Mouse (Mus musculus) left cerebral cortex, adult 9 months (tissue): ENCODE data around the gene Med29.
A peak's percentile ranks its signal among the peaks of the same experiment; 100 is the strongest.

ENCODE experiments used
- DNase-seq, 2 experiments: peaks; one replicate each; pipeline ENCODE4 v3.0.0; 2022; ENCODE audit warnings: low spot score in 2 of 2

The Med29 gene

DNA sequence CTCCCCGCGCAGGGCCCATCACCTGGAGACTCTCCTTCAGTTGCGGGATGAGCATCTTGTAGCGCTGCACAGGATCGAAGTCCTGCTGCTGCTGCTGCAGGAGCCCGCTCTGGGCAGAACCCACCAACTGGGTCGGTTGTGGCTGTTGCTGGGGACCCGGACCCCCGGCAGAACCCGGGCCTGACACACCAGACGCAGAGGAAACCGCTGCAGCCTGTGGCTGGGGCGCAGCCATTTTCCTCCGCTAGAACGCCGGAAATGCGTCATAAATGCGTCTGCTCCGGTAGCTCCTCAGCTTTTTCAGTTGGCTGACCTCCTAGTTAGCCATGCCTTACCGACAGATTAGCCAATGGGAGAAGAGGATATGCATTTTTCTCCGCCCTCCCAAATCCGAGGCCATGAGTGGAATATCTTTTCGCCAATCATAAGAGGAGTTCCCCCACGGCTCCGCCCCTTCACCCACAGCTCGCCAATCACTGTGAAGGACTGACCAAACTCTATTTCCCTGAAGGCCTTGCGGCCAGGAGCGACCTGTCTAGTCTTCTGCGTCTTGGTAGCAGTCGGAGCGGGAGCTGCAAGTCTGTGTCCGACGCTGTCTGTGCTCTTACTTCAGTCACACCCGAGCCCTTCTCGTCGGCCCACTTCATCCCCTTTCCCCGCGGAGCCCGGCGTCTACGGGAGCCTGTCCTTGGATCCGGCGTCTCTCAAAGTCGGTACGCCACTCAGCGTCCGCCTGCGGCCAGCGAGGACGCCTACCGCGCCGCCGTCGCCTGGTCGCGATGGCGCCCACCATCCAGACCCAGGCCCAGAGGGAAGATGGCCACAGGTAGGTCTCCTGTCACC lies at the start of gene Med29, which contains the start of gene Paf1:
TSS of gene Med29 (minus strand) at position 280 of the 843 bp plus-strand sequence.
TSS of gene Paf1 (plus strand) at position 523 of the 843 bp plus-strand sequence.
- DNase-seq: peak; percentile 98 to 99

- no peak for DNase-seq
Measured at GRCm38 (mm10) chr7:28441776-28442485, 49.4 kb upstream of the Med29 start.

DNA sequence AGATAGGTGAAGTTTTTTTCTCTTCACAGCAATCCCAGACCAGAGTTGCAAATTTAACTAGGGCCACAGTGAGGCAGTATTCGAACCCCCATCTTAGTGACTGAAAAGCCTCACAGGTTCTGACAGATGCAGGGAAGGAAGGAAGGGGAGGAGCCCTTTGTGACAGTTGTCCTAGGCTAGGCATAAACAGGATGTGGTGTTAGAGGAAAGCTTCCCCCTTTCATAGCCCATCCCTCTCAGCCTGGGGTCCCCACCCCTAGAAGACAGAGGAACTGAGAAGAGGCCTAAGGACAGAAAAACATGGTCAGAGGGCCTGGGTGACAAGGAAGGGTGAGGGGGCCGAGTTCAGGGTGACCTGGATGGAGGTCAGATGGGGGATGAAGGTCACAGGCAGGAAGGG lies 48.2 kb upstream of the Med29 start:
- DNase-seq: no peak

GRCm38 (mm10) chr7:28438771-28439170 lies 46.3 kb upstream of the Med29 start:
- no peak for DNase-seq

DNA sequence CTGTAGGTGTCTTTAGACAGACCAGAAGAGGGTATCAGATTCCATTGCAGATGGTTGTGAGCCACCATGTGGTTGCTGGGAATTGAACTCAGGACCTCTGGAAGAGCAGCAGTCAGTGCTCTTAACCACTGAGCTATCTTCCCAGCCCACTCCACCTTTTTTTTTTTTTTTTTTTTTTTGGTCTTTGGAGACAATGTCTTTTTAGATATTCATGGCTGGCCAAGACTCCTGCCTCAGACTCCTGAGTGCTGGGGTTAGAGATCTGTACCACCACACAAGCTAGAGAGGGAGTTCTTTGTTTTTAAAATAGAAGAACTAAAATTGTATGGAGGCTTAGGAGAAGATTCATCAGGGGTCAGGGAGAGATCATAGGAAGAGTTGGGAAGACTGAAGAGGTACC lies 45.5 kb upstream of the Med29 start:
- DNase-seq: no peak

DNA sequence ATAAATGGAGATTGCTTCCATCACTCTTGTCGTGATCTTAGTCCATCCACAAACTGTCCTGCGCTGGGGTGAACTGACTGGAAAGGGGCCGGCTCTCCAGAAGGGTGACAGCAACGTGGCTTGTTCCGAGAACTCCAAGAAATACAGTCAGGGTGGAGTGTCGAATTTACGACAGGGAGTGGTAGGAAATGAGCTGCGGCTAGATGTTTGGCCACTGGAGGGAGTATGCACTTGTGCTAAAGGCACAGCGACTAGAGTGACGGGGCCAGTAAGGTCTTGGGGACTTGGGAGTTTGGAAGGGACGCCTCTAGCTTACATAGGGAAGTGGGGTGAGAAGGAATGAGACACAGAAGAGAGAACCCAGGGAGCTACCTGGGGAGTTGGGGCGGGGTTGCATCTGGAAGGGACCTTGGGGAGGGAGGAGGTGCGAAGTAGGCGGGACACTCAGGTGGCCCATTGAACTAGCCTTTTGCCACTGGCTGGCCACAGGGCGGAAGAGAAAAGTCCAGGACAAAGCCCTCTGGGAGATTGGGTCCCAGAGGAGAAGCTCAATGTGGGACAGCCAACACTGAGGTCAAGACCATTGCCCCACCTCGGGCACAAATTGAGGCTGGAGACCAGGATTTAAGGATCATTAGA lies 44.5 kb upstream of the Med29 start, which contains the start of gene Gmfg:
TSS of gene Gmfg (plus strand) at position 516 of the 639 bp plus-strand sequence.
- DNase-seq: peak; percentile 62 to 88

- DNase-seq: peak; percentile 100
Measured at GRCm38 (mm10) chr7:28436271-28436904, 43.9 kb upstream of the Med29 start.

- no peak for DNase-seq
Measured at GRCm38 (mm10) chr7:28435660-28436259, 43.3 kb upstream of the Med29 start.

DNA sequence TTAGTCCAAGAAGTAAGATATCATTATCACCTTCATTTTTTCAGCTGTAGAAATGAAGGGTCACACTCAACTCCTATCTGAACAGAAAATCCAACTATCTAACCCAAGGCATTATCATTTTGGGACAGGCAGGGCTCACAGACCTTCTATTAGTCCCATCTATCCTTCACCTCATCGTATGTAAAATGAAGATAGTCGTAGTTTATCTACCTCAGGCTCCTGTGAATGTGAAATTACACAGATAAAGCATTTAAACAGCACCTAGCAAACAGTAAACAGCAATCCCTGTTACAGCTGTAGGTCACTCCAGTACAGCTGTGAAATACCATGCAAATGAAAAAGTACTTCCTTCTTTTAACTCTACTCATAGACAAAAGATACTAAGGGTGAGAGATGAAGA lies 39.7 kb upstream of the Med29 start:
- DNase-seq: no peak

DNA sequence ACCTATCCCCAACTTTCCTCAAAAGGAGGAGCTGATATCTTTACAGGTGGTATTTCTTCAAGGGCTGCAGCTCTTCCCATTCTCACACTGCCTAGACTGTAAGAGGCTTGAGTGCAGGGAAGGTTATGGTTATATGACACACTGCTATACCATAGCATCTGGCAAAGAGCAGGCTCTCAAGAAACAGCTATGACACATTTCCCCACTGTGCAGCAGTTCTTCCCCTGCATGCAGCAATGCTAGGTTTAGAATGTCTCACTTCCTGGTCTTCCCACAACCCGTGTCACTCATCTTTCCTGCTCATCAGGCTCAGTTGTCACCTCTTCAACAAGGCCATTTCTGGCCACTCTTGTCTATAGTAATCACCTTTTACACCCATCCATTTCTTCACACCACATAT lies 38.0 kb upstream of the Med29 start:
- DNase-seq: no peak

- DNase-seq: no peak
Measured at GRCm38 (mm10) chr7:28427738-28428137, 35.2 kb upstream of the Med29 start.

DNA sequence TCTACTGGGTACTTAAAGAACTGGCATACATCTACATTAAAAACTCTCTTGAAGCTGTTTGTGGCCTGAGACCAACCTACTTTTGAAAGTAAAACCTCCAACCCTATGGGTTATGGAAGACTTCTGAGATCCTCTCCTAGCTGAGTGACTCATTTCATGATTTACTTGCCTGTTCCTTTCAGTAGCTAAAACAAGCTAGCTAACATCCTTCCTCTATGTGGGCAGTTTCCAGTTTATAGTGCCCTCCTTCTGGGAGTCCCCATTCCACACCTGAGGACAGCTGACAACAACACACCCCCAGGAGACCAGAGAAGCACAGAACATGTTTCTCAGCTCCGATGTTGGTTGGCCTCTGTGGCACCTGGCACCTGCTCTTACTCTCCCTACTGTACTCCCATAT lies 30.5 kb upstream of the Med29 start:
- DNase-seq: no peak

- DNase-seq: no peak
Measured at GRCm38 (mm10) chr7:28419416-28419815, 26.9 kb upstream of the Med29 start.

GRCm38 (mm10) chr7:28418096-28418670 lies 25.7 kb upstream of the Med29 start:
- DNase-seq: no peak

GRCm38 (mm10) chr7:28417368-28417767 lies 24.9 kb upstream of the Med29 start:
- no peak for DNase-seq

- DNase-seq: no peak
Measured at GRCm38 (mm10) chr7:28412826-28413225, 20.3 kb upstream of the Med29 start.

- no peak for DNase-seq
Measured at GRCm38 (mm10) chr7:28410841-28411475, 18.4 kb upstream of the Med29 start.

- no peak for DNase-seq
Measured at GRCm38 (mm10) chr7:28401942-28402341, 9.4 kb upstream of the Med29 start.

GRCm38 (mm10) chr7:28401030-28401429 lies 8.5 kb upstream of the Med29 start:
- no peak for DNase-seq

GRCm38 (mm10) chr7:28398696-28399340 lies 6.3 kb upstream of the Med29 start:
- DNase-seq: no peak
